Mouse (Mus musculus) heart, adult 2 months (tissue): Measurements from ENCODE around the gene BC051665.

Source experiments
- CTCF ChIP-seq: fragments of 200-600 bp; IDR thresholded peaks from 2 replicates; pipeline ENCODE4 v1.8.1; 2022; ENCODE audit warnings: antibody characterized with exemption, mild to moderate bottlenecking, moderate library complexity
- POLR2A ChIP-seq: fragments of 200-500 bp; IDR thresholded peaks from 2 replicates; pipeline ENCODE4 v1.6.1; 2011; ENCODE audit warnings: mild to moderate bottlenecking, low read depth, low read length, control low read depth; ENCODE audit not compliant: insufficient read depth

- TF ChIP-seq CTCF, result no peak
- TF ChIP-seq POLR2A, result no peak
These were observed at the start of gene BC051665 for GRCm38 (mm10) chr13:60786264-60786663.
